Mouse (Mus musculus) left cerebral cortex, postnatal 10 days (tissue): Measurements from ENCODE around the gene Mff. TPM values are rescaled to one million over a fixed set of nuclear protein-coding genes. Genes with fewer than 3 reads are reported as not detected.

Experiments used
- DNase-seq, 2 experiments: peaks; one replicate each; pipeline ENCODE4 v3.0.0; 2021 to 2022; ENCODE audit warnings: low spot score in 2 of 2, mixed read lengths in 1 of 2; ENCODE audit errors: extremely low spot score in 1 of 2
- intact Hi-C: fragments of 180-260 bp; cut with DNase I; formaldehyde crosslinking; loops from one replicate; pipeline ENCODE4 v1.15.1; 2025
- total RNA-seq, 2 experiments: library from RNA; stranded (reverse); gene quantifications; 2 replicates each; pipeline ENCODE4 v1.2.3; 2021

Gene Mff
- total RNA-seq, 2 experiments from 2014 or later = 291 to 295 TPM

GRCm38 (mm10) chr1:82798922-82799321, 74.2 kb downstream of the Mff start:
- no peak for DNase-seq
- intact Hi-C loops = loop anchor here (5.0 kb wide), 1 partner anchor 38 kb away; the partner anchor contains the start of gene Agfg1

GRCm38 (mm10) chr1:82801105-82801783, 76.6 kb downstream of the Mff start:
- intact Hi-C loops = no loop called here
- DNase-seq = no peak

Other genes with a start within 250 kb of the Mff start
- gene Col4a4, start 138.0 kb upstream of the Mff start, total RNA-seq = 1 to 10 TPM; 4.8 to 4.9 TPM
- 1 to 10 TPM; 1.1 TPM for gene Col4a3, start 138.0 kb upstream of the Mff start, total RNA-seq
- gene Tm4sf20, start 43.6 kb downstream of the Mff start, total RNA-seq = not detected
- gene Gm47791, start 46.4 kb downstream of the Mff start, total RNA-seq = not detected
- 10 to 100 TPM; 82.3 to 86.3 TPM for gene Agfg1, start 114.6 kb downstream of the Mff start, total RNA-seq
- under 1 TPM; 0.47 to 0.73 TPM for gene A030005L19Rik, start 188.4 kb downstream of the Mff start, total RNA-seq
- gene A030014E15Rik, start 200.0 kb downstream of the Mff start, total RNA-seq = not detected
- not detected for gene Gm6217, start 206.5 kb downstream of the Mff start, total RNA-seq
- not detected for gene A030003K21Rik, start 218.5 kb downstream of the Mff start, total RNA-seq
- gene Gm7544, start 231.1 kb downstream of the Mff start, total RNA-seq = not detected
- not detected for gene Gm47955, start 235.4 kb downstream of the Mff start, total RNA-seq